Mouse (Mus musculus): ENCODE results near the gene Lysmd1. TPM values are rescaled to one million over a fixed set of nuclear protein-coding genes. Genes with fewer than 3 reads are reported as not detected.
A peak's percentile ranks its signal among the peaks of the same experiment; 100 is the strongest.

The Lysmd1 gene
- total RNA-seq, 2 experiments from 2014 or later: 9.2 to 9.8 TPM

DNA sequence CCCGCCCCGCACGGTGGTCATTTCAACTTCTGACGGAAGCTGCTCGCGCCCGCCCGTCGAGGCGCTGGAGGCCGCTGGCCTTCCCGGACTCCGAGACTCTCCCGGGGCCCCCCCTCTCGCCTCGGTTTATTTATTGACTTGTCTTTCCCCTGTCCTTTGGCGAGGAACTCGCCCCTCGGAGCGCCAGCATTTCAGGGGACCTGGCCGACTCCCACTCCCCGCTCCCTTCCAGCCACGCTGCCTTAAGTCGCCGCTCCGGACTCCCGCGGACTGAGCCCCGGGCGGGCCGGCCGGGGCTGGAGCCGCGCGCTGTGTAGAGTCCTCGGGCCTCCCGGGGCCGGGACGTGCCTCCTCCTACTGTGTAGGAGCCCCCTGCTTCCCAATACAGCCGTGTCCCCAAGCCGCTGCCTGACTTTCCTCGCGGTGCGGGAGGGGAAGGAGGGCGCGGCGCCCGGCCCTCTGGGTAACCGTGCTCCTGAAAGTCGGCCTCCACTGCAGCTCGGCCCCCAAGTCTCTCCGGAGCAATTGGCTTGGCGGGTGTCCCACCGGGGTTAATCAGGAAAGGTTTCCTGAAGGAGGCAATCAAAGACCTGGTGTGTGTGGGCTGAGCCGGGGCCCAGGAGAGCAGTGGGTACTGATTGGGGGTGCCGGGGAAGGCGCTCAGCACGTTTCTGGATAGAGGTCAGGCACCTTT, 39.5 kb downstream of the Lysmd1 start:
- DNase-seq: peak; percentile 47

DNA sequence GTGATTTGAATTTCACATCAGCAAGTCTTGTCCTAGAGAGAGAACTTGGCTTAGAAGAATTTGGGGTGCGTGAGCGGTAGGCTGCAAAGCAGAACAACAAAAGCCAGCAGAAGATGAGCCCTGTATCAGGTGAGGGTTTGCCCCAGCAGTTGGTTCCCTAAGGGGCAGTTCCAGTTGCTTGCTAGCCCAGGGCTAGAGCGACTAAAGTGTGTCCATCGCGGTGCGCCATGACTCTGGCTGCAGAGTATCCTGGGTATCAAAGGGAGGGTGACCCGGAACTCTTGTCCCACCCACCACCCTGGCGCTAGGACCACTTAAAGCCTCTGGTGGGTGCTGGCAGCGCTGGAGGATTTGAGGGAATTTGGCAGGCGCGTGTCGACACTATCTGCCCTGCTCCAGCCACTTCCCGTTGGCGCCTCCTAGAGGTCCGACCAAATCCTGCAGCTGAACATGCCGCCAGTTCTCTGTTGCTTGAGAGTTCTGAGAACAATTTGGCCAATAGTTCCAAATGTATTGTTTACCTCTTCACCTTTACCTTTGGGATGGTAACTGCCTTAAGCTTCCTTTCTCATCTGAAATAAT, 40.2 kb downstream of the Lysmd1 start:
- DNase-seq: peak; percentile 93

DNA sequence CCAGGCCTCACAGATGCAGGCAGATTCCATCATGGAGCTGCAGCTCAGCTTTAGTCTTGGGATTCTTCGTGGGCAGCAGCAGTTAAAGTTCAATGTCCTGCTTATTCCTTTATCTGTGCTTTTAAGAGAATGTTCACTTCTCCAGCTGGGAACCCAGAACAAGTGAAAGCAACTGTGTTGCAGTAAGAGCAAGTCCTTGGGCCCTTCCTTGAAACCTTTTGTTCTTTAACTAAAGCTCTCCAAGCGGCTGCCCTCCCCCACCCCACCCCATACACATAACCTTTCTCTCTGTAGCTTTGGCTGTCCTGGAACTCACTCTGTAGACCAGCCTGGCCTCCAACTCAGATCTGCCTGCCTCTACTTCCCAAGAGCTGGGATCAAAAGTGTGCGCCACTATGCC, 42.6 kb downstream of the Lysmd1 start:
- DNase-seq: no peak

DNA sequence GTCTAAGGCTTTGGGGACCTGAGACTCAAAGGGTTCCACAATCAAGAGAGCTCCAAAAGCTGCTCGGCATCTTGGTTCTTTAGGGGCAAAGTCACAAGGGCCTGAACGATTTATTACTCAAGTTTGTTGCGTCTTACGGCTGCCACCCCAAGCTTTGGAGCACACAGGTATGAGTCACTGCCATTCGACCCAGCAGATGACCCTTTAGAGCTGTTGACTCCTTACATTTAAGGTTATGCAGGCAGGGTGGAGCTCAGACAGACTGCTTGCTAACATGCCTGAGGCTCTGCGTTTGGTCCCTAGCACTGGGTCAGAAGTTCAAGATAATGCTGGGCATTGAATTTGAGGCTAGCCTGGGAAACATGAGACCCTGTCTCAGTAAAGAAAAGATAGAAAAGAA, 43.7 kb downstream of the Lysmd1 start:
- no peak for DNase-seq

DNA sequence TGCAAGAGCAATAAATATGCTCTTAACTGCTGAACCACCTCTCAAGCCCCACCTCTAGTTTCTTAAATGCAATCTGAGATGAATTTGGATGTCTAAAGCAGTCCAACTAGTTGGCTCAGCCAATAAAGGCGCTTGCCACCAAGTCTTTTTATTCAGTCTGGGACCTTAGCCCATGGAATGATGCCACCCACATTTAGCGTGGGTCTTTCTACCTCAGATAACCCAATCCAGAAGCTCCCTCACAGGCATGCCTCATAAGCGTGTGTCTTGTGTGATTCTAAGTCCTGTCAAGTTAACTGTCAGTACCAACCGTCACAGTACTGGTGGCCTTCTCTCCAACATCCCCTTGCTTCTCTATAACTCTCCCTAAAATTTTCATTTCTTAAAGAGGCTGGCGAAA, 45.1 kb downstream of the Lysmd1 start:
- no peak for DNase-seq

DNA sequence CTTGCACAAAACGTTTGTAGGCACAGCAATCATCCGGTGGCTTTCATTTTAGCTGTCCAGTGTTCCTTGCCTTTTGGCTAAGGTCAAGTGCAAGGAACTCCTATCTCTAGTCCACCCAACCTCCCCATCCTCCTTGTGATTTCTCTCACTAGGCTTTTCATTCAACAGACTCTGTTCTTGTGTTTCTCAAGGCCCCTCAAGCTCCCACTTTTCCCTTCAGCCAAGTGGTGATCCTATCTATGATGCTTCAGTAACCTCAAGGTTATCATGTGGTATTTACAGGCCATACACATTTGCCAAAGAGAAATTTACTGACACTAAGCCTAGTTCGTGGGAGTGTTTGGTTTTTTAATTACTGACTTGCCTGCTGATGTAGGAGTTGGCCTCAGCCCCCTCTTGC, 46.0 kb downstream of the Lysmd1 start:
- DNase-seq: no peak

DNA sequence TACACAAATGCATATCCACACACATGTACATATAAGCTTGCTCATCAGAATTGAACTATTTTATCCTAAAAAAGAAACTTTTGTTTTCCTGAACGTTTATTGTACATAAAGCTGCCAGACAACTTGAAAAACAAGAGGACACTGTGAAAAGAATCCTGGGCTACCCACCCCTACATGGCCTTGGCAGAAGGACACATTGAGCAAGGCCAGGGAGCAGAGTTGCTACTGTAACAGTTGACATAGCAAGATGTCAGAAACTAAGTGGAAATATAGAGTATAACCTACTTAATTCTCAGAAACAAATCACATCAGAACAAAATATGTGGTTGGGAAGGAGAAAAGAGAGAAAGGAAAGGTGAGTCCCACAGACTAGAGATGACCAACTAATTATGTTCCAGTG, 48.0 kb downstream of the Lysmd1 start:
- peak; percentile 33 for DNase-seq

DNA sequence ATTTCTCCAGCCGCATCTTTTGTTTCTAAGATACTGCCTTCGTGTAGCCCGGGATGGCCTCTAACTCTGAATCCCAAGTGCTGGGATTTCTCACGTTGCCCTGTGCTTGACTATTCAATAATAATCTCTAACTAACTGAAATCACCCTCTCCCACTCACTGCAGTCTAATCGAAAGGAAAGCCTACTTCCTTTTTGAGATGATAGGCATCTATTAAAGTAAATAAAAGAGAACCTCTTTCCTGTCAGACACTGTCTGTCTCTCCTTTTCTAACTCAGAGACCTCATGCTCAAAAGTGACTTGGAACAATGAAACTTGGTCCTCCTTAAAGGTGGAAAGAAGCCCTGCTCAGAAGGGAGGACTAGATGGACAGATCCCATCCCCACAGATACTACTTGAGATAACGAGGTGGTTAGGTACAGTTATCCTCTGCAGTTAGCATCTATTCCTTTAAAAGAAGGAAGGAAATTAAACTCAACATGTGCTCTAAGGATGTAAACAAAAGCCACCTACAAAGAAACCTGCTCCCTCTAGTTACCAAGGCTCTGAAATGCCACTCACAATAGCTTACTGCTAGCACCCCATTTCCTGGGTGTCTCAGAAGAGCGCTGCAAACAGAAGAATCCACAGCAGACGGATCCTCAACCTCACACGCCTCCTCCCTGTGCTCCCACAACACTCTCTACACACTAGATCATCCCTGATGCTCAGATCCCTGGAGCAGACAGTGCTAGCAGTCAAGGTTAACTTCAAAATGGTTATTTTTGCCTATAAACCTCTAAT, 51.1 kb downstream of the Lysmd1 start:
- DNase-seq: no peak

DNA sequence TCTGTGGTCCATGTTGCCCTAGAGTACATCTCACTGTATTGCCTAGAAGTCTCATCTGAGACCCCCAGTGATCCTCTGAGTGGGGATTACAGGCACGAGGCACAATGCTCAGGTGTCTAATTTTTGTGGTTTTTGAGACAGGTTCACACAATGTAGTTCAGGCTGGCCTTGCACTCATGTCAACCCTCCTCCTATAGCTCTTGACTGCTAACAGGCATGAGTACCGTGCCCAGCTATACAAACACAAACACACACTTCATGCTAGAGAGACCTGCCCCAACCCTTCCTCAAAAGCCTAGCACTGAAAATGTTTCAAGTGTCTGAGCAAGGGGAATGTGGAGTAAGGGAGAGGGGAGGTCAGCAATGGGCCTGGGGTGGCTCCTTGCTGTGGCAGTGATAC, 52.2 kb downstream of the Lysmd1 start:
- no peak for DNase-seq

DNA sequence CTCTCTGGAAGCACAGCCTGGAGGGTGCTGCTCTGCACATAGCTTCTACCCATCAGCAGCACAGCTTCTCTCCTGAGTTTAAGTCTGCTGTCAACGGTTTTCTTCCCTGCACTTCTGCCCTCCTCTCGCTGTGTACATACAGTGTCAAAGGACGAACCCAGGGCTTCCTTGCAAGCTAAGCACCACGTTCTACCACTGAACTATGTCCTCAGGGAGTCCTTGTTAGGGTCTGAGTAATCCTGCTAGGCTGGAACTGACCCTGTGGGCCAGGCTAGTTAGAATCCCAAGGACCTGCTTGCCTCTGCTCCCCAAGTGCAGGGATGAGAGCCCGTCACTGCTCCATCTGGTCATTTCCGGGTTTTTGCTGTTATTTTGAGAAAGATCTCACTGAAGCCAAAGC, 53.0 kb downstream of the Lysmd1 start:
- DNase-seq: no peak

Small RNA genes within 50 kb of the gene (microRNA-seq; reads per million reads assigned to microRNA genes)
- not detected for gene Mir8099-1

Other genes with a start within 250 kb of the Lysmd1 start
- 100 to 1,000 TPM; 283 to 296 TPM for gene Psmb4, start 247.1 kb upstream of the Lysmd1 start, total RNA-seq (2021)
- 10 to 100 TPM; 73.8 to 78.3 TPM for gene Selenbp1, start 201.0 kb upstream of the Lysmd1 start, total RNA-seq (2021)
- 10 to 100 TPM; 20.2 to 31.4 TPM for gene Rfx5, start 180.0 kb upstream of the Lysmd1 start, total RNA-seq (2021)
- gene Pi4kb, start 159.4 kb upstream of the Lysmd1 start, total RNA-seq (2021): 10 to 100 TPM; 43.1 to 45.3 TPM
- 10 to 100 TPM; 35.3 to 39.8 TPM for gene Zfp687, start 118.6 kb upstream of the Lysmd1 start, total RNA-seq (2021)
- 100 to 1,000 TPM; 206 to 221 TPM for gene Psmd4, start 91.5 kb upstream of the Lysmd1 start, total RNA-seq (2021)
- 10 to 100 TPM; 35.0 to 40.3 TPM for gene Pip5k1a, start 27.2 kb upstream of the Lysmd1 start, total RNA-seq (2021)
- gene Vps72, start 23.1 kb upstream of the Lysmd1 start, total RNA-seq (2021): 10 to 100 TPM; 56.2 to 69.5 TPM
- gene Tmod4, start 9.6 kb upstream of the Lysmd1 start, total RNA-seq (2021): 10 to 100 TPM in 1 of 2 experiments, 1 to 10 TPM in 1; 8.1 to 25.3 TPM
- gene Scnm1, start 77 bp upstream of the Lysmd1 start, total RNA-seq (2021): 10 to 100 TPM; 30.6 to 38.6 TPM
- gene Tnfaip8l2, start 8.3 kb downstream of the Lysmd1 start, total RNA-seq (2021): 1 to 10 TPM; 3.7 to 4.4 TPM
- gene Sema6c, start 26.4 kb downstream of the Lysmd1 start, total RNA-seq (2021): 10 to 100 TPM in 1 of 2 experiments, 1 to 10 TPM in 1; 8.3 to 17.1 TPM
- 10 to 100 TPM; 20.6 to 25.2 TPM for gene Gabpb2, start 83.8 kb downstream of the Lysmd1 start, total RNA-seq (2021)
- gene Cdc42se1, start 94.6 kb downstream of the Lysmd1 start, total RNA-seq (2021): 10 to 100 TPM; 62.4 to 69.7 TPM
- gene Mllt11, start 98.1 kb downstream of the Lysmd1 start, total RNA-seq (2021): 10 to 100 TPM; 13.8 to 23.7 TPM
- gene Gm128, start 107.5 kb downstream of the Lysmd1 start, total RNA-seq (2021): under 1 TPM in 1 of 2 experiments, not detected in 1; 0.18 TPM
- under 1 TPM in 1 of 2 experiments, not detected in 1; 0.42 TPM for gene Bnipl, start 117.1 kb downstream of the Lysmd1 start, total RNA-seq (2021)
- 10 to 100 TPM; 71.2 to 78.1 TPM for gene Mindy1, start 147.3 kb downstream of the Lysmd1 start, total RNA-seq (2021)
- 10 to 100 TPM; 22.2 to 27.9 TPM for gene Prune1, start 148.0 kb downstream of the Lysmd1 start, total RNA-seq (2021)
- 1 to 10 TPM; 1.1 to 1.3 TPM for gene Anxa9, start 173.1 kb downstream of the Lysmd1 start, total RNA-seq (2021)
- 100 to 1,000 TPM; 138 to 147 TPM for gene Cers2, start 180.7 kb downstream of the Lysmd1 start, total RNA-seq (2021)
- 10 to 100 TPM; 23.8 to 30.8 TPM for gene Setdb1, start 223.1 kb downstream of the Lysmd1 start, total RNA-seq (2021)